Mouse (Mus musculus) neural tube, embryonic 14.5 days (tissue): Measurements from ENCODE around the gene Nde1. TPM values are rescaled to one million over a fixed set of nuclear protein-coding genes. Genes with fewer than 3 reads are reported as not detected.

Experiments used
- ATAC-seq: fragments of 200-750 bp; cut with Nextera tagmentation; 2 replicates; pipeline ENCODE4 v1.8.0; 2017; ENCODE audit warnings: low read depth, mild to moderate bottlenecking, moderate TSS enrichment, moderate library complexity
- H3K27ac ChIP-seq: fragments of 300-500 bp; sonication (generic); 2 replicates; pipeline ENCODE4 v1.5.1; 2014; ENCODE audit warnings: low read depth, mild to moderate bottlenecking, control low read depth, low read length, moderate library complexity, mixed read lengths
- H3K27me3 ChIP-seq: fragments of 300-500 bp; sonication (generic); 2 replicates; pipeline ENCODE4 v1.6.1; 2014; ENCODE audit warnings: low read length; ENCODE audit not compliant: control insufficient read depth, insufficient read depth
- H3K36me3 ChIP-seq: fragments of 300-500 bp; sonication (generic); 2 replicates; pipeline ENCODE4 v1.6.1; 2014; ENCODE audit warnings: low read length, mixed read lengths; ENCODE audit not compliant: control insufficient read depth, insufficient read depth
- H3K4me1 ChIP-seq: fragments of 300-500 bp; sonication (generic); 2 replicates; pipeline ENCODE4 v1.6.1; 2014; ENCODE audit warnings: low read length; ENCODE audit not compliant: control insufficient read depth, insufficient read depth
- H3K4me2 ChIP-seq: fragments of 300-500 bp; sonication (generic); 2 replicates; pipeline ENCODE4 v1.6.1; 2014; ENCODE audit warnings: mild to moderate bottlenecking, low read depth, low read length, control low read depth
- H3K4me3 ChIP-seq: fragments of 300-500 bp; sonication (generic); 2 replicates; pipeline ENCODE4 v1.5.1; 2014; ENCODE audit warnings: low read depth, low read length, control low read depth, mixed read lengths
- H3K9ac ChIP-seq: fragments of 300-500 bp; sonication (generic); replicated peaks from 2 replicates; pipeline ENCODE4 v1.6.1; 2014; ENCODE audit warnings: low read depth, mild to moderate bottlenecking, control low read depth, low read length, mixed read lengths
- H3K9me3 ChIP-seq: fragments of 300-500 bp; sonication (generic); 2 replicates; pipeline ENCODE4 v1.6.1; 2016; ENCODE audit warnings: low read length; ENCODE audit not compliant: control insufficient read depth
- WGBS: fragments of 180-500 bp; shearing (Covaris S2); extraction: QIAGEN DNeasy Blood & Tissue Kit; methylation state at CpG from one replicate; pipeline ENCODE4 v1.1.7; 2014; 5-methylcytosine and 5-hydroxymethylcytosine counted together
- microRNA counts: library from miRNA; unstranded; fragments of <30 nt; microRNA quantifications from one replicate; lab custom pipeline; 2016
- microRNA-seq: library from miRNA; unstranded; fragments of <30 nt; microRNA quantifications from one replicate; pipeline ENCODE4, GENCODE M21; 2016
- polyA plus RNA-seq: library from polyadenylated mRNA; unstranded; fragments of >200 nt; fragmentation: Nextera tagmentation; extraction: Ambion mirVana; gene quantifications from 2 replicates; pipeline ENCODE4 v1.2.1, GENCODE M21; 2014

Gene Nde1
- polyA plus RNA-seq, 1 experiment from 2014 or later = 13.0 TPM

DNA sequence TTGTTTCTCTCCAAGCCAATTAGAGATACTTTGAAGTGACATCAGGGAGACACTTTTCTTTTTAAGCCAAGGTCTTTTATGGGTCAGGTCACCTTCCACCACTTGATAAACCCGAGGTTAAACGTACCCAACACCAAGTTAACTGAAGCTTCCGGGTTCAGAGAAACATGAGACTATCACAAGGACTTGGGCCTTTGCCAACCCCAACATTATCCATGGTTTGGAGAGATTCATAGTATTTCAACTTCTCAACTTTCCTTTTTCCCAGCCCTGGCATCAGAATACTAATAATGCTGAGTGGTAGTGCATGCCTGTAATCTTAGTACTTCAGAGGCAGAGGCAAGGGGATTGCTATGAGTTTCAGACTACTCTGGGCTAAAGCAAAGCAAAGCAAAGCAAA, 79.0 kb downstream of the Nde1 start:
- Histone ChIP-seq H3K9me3 (no peaks in the 10 kb centered on the region), H3K4me1 (no peaks in the 10 kb centered on the region), H3K4me2 (no peak overlapping the region), H3K27ac (no peak overlapping the region), H3K4me3 (no peak overlapping the region), H3K9ac (no peak overlapping the region), H3K36me3 (no peaks in the 10 kb centered on the region), H3K27me3 (no peaks in the 10 kb centered on the region)
- ATAC-seq = no peak
- WGBS = 89% methylated on average over 3 of the region's 3 CpGs

MicroRNAs within 50 kb of the gene (microRNA counts, 519-probe panel; counts per million panel counts)
- 4,658 counts per million, percentile 60 among the panel's probes with 10 or more counts for microRNA mmu-miR-484 (lab: Ali Mortazavi, UCI)

Small RNA genes within 50 kb of the gene (microRNA-seq; reads per million reads assigned to microRNA genes)
- not detected for gene Gm27671
- gene Mir484 = 2,394 reads per million, percentile 84 among the genes with 10 or more reads in this experiment

Other genes with a start within 250 kb of the Nde1 start
- gene 2900011O08Rik, start 176.7 kb upstream of the Nde1 start, polyA plus RNA-seq = 176 and 233 TPM in 2 replicates
- gene Ifitm7, start 176.4 kb upstream of the Nde1 start, polyA plus RNA-seq = 1.3 and 2.5 TPM in 2 replicates
- 16.8 and 19.1 TPM in 2 replicates for gene Marf1, start 76 bp downstream of the Nde1 start, polyA plus RNA-seq
- gene Myh11, start 128.1 kb downstream of the Nde1 start, polyA plus RNA-seq = 0.09 and 0.45 TPM in 2 replicates
- 219 and 230 TPM in 2 replicates for gene Fopnl, start 154.1 kb downstream of the Nde1 start, polyA plus RNA-seq
- 9.9 and 10.6 TPM in 2 replicates for gene Abcc1, start 198.3 kb downstream of the Nde1 start, polyA plus RNA-seq